Mouse (Mus musculus): ENCODE results near the gene Ahnak2. TPM values are rescaled to one million over a fixed set of nuclear protein-coding genes. Genes with fewer than 3 reads are reported as not detected.

Gene Ahnak2
- total RNA-seq, 1 experiment from 2014 or later: 0.45 TPM

DNA sequence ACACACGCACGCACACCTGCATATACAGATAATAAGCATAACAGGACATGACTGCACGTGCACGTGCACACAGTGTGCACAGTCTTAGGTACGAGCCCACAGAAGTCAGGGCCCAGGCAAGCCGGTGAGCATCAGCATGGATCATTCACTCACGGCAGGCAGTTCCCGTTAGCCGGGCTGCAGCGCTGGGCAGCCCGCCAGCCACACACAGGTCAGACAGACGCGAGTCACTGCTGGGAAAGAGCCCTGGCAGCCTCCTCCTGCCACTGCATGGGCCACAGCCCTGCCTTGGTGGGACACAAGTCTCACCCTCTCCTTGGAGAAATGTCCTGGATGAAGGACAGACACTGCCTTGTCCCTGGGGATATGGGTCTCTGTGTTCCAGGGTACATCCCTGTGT lies 1.6 kb upstream of the Ahnak2 start:
- peak in 1 of 2 experiments; percentile 44; a peak in 1 of 4 replicates for ATAC-seq (replicated peaks in 1 of 2; ENCODE audit: insufficient read depth in 1 of 2, low FRiP score in 2 of 2, low TSS enrichment in 1 of 2, low read depth in 1 of 2, poor library complexity in 2 of 2, severe bottlenecking in 2 of 2)

DNA sequence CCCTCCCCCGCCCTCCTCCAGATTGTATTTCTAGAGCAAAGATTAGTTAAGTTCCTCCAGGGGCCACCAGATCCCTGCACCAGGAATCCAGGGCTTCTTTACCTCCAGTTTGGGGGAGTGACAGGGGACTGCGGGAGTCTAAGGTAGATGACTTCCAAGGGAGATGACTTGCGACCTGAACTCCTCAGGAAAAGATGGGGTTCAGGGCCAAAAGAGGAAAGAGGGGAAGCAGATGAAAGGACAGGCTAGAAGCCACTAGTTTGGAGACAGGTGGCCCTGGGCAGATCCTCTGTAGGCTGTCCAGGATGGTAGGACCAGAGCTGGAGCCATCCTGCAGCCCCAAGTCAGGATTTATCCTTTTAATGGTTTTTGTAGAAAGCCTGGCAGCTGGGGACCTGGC lies 460 bp upstream of the Ahnak2 start:
- no peak for ATAC-seq (replicated peaks in 1 of 2; ENCODE audit: insufficient read depth in 1 of 2, low FRiP score in 2 of 2, low TSS enrichment in 1 of 2, low read depth in 1 of 2, poor library complexity in 2 of 2, severe bottlenecking in 2 of 2)

DNA sequence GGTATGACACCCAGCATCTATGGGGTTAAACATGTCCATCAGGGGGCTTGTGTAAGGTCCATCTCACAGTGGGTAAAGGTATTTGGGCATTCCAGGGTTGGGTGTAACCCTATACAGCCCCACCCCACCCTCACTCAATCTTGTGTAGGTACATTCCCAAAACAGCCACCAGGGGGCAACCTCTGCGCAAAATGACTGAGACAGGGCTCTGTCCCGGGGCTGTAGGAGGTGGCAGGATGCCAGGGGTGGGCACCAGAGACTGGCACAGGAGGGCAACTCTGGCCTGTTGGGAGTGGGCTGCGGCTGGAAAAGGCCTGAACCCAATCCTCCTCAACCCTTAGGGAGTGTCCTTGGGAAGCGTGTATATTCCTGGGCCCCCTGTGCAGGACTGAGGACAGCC lies 2.0 kb downstream of the Ahnak2 start:
- peak; percentile 52 to 58; a peak in 1 of 4 replicates for ATAC-seq (replicated peaks in 1 of 2; ENCODE audit: insufficient read depth in 1 of 2, low FRiP score in 2 of 2, low TSS enrichment in 1 of 2, low read depth in 1 of 2, poor library complexity in 2 of 2, severe bottlenecking in 2 of 2)

DNA sequence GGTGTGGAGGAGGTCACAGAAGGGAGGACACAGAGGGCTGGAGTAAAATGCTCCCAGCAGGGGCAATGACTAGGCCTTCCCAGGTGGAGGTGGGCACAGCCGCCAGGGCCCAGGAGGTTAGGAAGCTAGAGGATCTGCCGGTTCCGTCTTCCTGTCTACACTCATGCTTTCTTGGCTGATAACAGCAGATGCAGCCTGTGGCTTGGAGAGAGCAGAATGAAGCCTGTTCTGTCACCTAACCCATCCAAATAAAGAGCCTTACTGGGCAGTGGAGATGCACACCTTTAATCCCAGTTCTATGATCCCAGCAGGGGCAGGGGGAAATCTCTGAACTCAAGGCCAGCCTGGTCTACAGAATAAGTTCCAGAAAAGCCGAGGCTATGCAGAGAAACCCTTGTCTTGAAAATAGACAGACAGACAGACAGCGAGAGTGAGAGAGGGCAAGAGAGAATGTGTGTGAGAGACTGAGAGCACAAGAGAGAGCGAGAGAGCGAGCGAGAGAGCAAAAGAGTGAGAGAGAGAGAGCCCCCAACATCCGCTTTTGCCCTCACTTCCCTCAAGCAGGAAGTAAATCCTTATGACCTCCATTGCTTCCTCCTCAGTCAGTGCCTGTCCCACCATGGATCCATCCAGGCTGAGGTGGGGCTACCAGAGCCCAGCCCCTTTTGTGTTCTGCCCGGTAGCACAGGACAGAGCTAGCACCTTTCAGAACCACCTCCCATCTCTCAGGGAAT lies 3.1 kb downstream of the Ahnak2 start:
- no peak for ATAC-seq (replicated peaks in 1 of 2; ENCODE audit: insufficient read depth in 1 of 2, low FRiP score in 2 of 2, low TSS enrichment in 1 of 2, low read depth in 1 of 2, poor library complexity in 2 of 2, severe bottlenecking in 2 of 2)

DNA sequence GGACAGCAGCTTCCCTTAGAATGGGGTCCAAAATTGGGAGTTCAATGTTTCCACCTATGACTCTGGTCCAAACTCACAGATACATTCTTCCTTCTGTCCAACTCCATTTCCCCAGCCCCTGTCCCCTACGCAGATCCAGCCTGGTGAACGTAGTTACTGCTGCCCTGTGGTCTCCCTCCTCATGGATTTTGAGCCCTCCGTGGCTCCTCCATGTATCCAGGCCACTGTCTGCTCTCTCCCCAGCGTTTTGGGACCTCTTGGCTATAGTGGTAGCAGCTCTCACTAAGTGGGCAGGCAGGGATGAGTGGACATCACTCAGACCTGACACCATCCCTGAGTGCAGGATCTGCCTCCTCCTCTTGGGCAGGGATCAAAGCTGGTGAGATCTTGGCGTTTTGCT lies 3.7 kb downstream of the Ahnak2 start:
- no peak for ATAC-seq (replicated peaks in 1 of 2; ENCODE audit: insufficient read depth in 1 of 2, low FRiP score in 2 of 2, low TSS enrichment in 1 of 2, low read depth in 1 of 2, poor library complexity in 2 of 2, severe bottlenecking in 2 of 2)

DNA sequence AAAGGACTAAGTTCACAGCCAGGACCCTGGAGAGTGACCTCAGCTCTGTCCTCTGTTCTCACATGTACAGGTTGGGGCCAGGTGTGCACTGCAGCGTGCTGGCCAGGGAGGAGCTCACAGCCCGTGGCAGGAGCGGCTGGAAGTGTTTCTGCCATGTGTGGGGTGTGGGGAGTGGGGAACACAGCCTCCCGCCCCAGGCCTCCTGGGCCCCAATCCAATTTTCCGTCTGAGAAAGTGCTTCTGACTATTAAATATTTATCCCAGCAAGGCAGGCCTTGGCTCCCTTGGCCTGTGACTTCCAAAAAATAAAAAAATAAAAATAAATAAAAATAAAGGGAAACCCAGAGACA lies 4.2 kb downstream of the Ahnak2 start:
- ATAC-seq (replicated peaks in 1 of 2; ENCODE audit: insufficient read depth in 1 of 2, low FRiP score in 2 of 2, low TSS enrichment in 1 of 2, low read depth in 1 of 2, poor library complexity in 2 of 2, severe bottlenecking in 2 of 2): no peak

DNA sequence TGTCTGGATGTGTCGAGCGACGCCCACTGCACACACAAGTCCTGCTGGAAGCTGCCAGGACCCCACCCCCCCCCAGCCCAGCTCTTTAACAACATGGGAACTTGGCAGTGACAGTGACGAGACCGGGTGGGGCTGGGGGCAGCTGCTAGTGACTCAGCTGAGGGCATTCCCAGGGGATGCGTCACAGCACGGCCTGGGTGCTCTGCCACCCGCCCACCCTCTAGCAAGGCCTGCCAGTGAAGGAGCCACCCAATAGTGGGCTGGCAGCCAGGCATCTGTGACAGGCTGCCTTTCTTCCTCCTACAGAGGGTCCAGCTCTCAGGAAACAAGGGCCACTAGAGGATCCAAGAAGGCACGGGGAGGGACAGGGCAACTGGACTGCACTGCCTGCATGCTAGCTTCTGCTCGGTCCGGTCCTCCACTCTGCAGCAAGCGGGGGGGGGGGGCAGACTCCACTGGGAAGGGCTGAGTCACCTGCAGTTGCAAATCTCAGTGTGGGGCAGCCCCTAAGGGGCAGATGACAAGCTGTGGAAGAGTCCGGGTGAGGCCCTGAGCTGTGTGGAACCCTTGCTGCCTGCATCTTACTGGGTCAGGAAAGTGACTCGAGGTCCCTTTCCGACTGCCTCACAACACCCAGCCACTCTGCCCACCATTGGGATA lies 4.7 kb downstream of the Ahnak2 start:
- no peak for ATAC-seq (replicated peaks in 1 of 2; ENCODE audit: insufficient read depth in 1 of 2, low FRiP score in 2 of 2, low TSS enrichment in 1 of 2, low read depth in 1 of 2, poor library complexity in 2 of 2, severe bottlenecking in 2 of 2)

DNA sequence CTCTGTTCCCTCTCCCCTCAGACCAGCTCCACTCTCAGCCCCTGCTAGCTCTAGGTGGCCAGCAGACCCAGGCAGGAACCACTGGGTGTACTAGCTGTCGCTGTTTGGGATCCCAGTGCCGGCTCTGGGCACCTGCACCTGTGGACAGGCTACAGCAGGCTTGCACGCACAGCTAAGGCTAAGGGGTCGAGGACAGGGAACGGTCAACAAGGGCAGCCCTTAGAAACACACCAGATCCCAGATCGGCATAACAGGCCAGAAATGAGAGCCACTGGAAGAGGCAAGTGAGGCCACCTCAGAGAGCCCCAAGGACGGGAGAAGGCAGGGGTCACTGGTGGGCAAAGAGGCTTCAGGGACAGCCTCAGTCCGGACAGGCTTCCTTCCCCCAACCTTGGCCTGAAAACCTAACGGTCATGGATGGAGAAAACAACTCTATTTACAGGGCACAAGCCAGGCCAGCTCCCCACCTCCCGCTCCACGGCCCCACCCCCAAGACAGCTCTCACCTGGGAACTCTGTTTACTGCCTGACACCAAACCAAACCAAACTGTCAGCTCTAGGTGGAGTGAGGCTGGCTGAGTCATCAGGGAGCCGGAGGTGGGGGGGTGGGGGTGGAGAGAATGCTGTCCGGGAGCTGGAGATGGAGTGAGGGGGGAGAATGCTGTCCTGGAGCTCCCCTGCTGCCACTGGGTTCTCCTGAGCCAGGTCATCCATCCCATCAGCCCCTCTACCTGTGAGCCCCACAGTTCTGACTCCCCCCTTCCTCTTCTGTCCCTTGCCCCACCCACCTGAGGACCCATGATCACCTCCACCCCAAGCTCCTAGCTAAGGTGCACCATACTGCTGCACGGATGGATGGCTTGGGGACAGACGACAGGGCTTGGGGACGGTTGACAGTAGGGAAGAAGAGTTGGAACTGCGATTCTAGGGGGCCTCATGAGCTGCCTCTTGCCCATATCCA lies 5.6 kb downstream of the Ahnak2 start:
- ATAC-seq (replicated peaks in 1 of 2; ENCODE audit: insufficient read depth in 1 of 2, low FRiP score in 2 of 2, low TSS enrichment in 1 of 2, low read depth in 1 of 2, poor library complexity in 2 of 2, severe bottlenecking in 2 of 2): no peak

DNA sequence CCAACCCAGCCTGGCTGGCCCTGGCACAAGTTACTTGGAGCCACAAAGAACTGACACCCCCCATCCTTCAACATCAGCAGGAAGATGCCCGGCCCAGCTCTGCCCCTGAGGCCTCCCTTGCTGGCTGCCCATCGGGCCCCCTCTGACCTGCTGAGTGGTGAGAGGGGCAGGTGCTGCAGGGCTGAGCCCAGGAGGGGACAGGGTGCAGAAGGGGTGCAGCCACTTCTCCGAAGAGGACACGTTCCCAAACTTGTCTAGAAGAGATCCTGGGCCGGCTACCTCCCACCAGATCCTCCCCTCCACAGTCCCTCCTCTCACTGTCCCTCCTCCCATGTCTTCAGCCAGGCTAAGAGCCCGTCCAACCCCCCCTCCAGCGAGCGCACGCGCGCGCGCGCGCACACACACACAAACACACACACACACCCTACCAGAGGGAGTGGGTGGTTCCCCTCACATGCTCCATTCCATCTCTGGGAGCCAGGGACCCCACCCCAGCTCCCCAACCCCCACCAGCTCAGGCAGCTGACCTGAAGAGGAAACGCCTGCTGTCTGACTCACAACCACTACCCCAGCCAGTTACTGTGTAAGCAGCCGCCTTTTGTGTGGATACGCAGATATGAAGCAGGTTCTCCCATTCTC lies 6.9 kb downstream of the Ahnak2 start:
- no peak for ATAC-seq (replicated peaks in 1 of 2; ENCODE audit: insufficient read depth in 1 of 2, low FRiP score in 2 of 2, low TSS enrichment in 1 of 2, low read depth in 1 of 2, poor library complexity in 2 of 2, severe bottlenecking in 2 of 2)

DNA sequence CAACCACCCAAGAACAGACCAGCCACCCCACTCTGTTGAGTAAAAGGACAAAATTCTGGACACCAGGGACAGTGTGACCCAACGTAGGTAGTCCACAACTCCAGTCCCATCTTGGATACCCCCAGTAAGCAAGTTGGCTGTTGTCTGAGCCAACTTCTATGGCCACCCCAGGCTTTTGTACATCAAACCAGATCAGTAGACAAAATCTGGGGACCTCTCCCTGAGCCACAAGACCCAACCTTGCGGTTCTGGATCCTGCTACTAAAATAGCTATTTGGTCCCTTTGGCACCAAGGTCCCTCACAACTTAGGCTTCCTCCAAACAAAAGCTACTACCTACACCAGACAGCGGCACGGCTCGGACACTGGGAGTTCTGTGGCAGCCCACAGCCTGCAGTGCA lies 7.5 kb downstream of the Ahnak2 start:
- no peak for ATAC-seq (replicated peaks in 1 of 2; ENCODE audit: insufficient read depth in 1 of 2, low FRiP score in 2 of 2, low TSS enrichment in 1 of 2, low read depth in 1 of 2, poor library complexity in 2 of 2, severe bottlenecking in 2 of 2)

DNA sequence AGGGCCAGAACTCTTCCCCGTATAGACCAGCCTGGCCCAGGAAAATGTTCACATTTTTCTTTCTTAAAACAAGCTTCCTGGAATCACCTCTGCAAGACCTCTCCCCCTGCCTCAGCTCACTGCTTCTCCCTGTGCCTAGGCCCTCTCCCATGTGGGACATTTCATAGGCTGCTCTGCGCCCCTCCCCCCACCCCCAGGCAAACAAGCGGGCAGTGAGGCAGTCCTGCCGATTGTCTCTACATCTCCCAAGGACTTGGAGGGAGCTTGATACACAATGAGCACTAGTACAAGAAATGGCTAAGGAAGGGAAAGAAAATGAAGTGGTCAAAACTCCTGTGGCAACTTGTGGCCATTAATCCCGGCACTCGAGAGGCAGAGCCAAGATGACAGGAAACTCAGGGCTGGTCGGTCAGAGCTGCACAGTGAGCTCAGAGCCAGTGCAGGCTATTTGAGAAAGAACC lies 8.1 kb downstream of the Ahnak2 start:
- ATAC-seq (replicated peaks in 1 of 2; ENCODE audit: insufficient read depth in 1 of 2, low FRiP score in 2 of 2, low TSS enrichment in 1 of 2, low read depth in 1 of 2, poor library complexity in 2 of 2, severe bottlenecking in 2 of 2): no peak

DNA sequence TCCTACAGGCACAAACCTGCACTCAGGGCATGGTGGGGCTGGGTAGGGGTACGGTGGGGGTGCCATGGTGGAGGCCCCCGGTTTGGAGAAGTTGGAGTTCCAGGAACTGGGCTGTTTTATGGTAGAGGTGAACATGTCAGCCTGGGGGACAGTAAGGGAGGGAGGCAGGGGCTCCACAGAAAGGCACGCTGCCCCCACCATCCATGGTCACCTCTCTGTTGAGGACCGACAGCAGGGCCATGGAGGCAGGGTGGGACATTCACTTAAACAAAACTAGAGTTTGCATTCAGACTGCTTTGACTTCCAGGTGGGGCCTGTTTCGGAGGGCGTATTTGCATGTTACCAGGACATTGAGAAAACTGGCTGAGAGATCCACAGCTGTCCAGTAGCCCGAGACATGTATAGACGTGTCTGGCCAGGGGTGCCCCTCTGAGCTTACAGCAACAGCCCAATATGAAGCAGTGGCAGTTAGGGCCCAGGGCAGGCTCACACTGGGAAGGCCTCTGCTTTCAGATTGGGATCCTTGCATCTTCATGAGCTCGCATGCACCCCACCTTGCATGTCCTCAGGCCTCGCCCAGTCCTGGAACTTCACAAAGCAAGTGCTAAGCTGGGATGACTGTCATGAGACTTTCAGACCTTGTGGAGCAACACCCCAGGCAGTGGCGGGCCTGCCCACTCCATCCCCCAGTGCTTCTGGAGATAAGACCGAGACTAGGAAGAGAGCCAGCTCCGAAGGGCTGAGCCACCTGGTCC lies 8.7 kb downstream of the Ahnak2 start:
- ATAC-seq (replicated peaks in 1 of 2; ENCODE audit: insufficient read depth in 1 of 2, low FRiP score in 2 of 2, low TSS enrichment in 1 of 2, low read depth in 1 of 2, poor library complexity in 2 of 2, severe bottlenecking in 2 of 2): peak in 1 of 2 experiments; percentile 31; a peak in 1 of 4 replicates

DNA sequence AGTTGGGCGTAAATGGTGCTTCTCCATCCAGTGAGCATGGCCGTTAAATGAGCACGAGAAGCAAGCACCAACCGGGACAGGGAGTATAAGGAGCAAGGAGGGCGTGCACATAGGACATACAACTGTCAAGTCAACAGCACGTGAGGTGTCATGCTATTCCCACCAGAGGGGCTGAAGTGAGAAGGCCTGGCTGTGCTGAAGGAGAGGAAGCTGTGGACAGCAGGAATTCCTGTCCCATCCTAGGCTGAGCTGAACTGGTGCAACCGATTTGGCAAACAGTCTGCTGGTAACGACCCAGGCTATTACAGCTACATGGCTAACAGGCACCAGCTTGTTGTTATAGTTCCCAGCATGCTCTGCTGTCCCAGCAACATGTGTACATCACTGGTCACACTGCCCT lies 11.4 kb downstream of the Ahnak2 start:
- no peak for ATAC-seq (replicated peaks in 1 of 2; ENCODE audit: insufficient read depth in 1 of 2, low FRiP score in 2 of 2, low TSS enrichment in 1 of 2, low read depth in 1 of 2, poor library complexity in 2 of 2, severe bottlenecking in 2 of 2)

DNA sequence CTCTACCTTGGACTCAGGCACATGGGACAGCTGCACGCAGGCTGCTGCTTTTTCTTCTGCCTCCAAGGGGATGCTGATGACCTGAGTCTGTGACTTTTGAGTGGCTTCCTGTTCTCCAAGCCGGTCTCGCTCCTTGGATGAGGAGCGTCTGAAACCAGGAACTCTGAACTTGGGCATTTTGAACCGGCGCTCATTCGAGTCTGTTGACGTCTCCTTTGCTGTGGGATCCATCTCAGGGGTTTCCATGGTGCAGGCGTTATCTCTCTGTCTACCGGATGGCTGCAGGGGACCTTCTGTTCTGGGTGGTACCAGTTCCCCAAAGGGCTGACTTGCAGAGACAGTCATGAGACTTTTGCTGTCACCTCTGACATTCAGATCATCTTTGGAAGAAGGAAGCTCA lies 28.0 kb downstream of the Ahnak2 start:
- no peak for ATAC-seq (replicated peaks in 1 of 2; ENCODE audit: insufficient read depth in 1 of 2, low FRiP score in 2 of 2, low TSS enrichment in 1 of 2, low read depth in 1 of 2, poor library complexity in 2 of 2, severe bottlenecking in 2 of 2)

DNA sequence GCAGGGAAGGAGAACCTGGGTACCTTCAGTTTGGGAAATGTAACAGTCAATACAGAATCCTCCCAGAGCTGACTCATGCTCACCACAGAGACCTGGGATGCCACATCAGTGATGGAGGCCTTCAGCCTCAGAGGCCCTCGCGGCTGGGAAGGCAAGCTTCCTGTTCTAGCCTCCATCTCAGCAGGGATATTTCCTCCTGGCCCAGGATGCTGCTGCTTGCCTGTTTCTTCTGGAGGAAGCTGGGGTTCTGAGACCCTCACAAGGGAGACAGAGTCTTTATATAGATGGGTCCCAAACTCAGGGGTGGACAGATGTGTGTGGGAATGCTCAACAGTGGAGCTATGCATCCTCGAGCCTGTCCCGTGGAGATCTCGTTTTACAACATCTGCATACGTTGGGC lies 28.4 kb downstream of the Ahnak2 start:
- no peak for ATAC-seq (replicated peaks in 1 of 2; ENCODE audit: insufficient read depth in 1 of 2, low FRiP score in 2 of 2, low TSS enrichment in 1 of 2, low read depth in 1 of 2, poor library complexity in 2 of 2, severe bottlenecking in 2 of 2)

DNA sequence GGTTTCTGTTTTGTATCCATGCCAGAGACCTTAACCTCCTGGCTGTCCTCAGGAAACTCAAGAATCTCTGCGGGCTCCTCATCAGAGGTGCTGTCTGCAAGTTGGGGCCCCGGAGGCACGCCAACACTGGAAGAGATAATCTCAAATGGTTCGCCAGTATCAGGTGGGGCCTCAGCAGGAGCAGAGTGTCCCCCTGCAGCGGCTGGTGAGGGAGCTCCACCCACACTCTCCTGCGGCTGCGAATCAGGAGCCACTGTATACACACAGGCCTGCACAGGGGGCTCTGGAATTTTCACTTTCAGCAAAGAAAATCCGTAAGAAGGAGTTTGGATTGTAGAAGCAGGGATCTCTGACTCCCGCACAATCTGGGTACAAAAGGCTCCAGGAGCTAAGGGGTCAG lies 29.1 kb downstream of the Ahnak2 start:
- no peak for ATAC-seq (replicated peaks in 1 of 2; ENCODE audit: insufficient read depth in 1 of 2, low FRiP score in 2 of 2, low TSS enrichment in 1 of 2, low read depth in 1 of 2, poor library complexity in 2 of 2, severe bottlenecking in 2 of 2)

DNA sequence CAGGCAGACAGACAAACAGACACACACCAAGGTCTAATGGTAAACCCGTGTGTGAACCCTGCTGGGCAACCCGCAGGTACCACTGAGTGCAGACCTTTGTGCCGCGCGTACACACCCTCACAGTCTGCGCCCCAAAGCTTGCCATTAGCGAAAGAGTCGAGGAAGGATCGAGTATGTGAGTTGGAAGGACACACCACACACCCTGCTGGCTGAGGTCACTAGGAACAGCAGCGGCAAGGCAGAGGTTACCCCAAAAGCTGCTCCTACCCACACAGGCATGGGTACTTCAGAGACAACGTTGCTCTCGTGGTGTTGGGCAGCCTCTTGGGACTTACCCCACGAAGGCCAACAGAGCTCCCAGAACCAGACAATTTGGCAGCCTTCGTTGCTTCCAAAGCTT lies 30.2 kb downstream of the Ahnak2 start:
- ATAC-seq (replicated peaks in 1 of 2; ENCODE audit: insufficient read depth in 1 of 2, low FRiP score in 2 of 2, low TSS enrichment in 1 of 2, low read depth in 1 of 2, poor library complexity in 2 of 2, severe bottlenecking in 2 of 2): no peak
